ENCODE assay signal across 18 mouse cellular contexts in the genomic region with DNA sequence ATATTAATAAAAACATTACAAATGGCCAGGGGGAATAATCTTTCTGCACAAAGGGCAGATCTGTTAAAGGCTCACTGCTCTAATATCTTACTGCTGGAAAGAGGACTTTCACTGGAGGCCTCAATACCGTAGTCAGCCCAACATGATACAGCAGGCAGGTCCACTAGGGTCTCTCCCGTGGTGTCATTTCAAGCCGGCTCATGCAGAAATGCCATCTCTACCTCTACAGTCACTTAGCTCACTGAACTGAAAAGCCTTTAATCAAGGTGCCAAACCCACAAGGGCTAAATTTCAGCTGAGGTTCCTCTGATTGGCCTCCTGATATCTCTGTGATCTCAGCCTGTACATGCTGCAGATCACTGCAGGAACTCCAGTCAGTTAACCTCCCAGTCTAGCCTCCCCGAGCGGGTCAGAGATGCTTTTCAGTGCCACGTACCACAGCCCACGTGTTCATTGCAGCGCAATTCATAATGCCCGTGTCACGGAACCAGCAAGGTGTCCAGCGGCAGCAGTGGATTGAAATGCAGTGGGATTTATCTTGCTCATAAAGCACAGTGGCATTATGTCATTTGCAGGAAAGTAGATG.
"Had no signal": no experiment of that assay in that cellular context is flagged by ENCODE, and none has a peak within 500 bp of the region (broad histone marks: within the 10 kb centered on the region; RNA-seq: fewer than 3 reads in every experiment).

No protein-coding gene starts in this region.

- H3K27ac ChIP-seq: midbrain, embryonic 10.5 days; midbrain, embryonic 12.5 days; neural tube, embryonic 13.5 days; neural tube, embryonic 15.5 days had no signal

- H3K4me1 ChIP-seq: midbrain, embryonic 10.5 days; midbrain, embryonic 12.5 days; neural tube, embryonic 13.5 days; neural tube, embryonic 15.5 days had no signal

- H3K27me3 ChIP-seq: midbrain, embryonic 12.5 days; neural tube, embryonic 13.5 days; neural tube, embryonic 15.5 days had no signal

- H3K9me3 ChIP-seq: midbrain, embryonic 10.5 days; midbrain, embryonic 12.5 days; neural tube, embryonic 15.5 days had no signal

- H3K4me2 ChIP-seq: lung, embryonic 14.5 days; midbrain, embryonic 12.5 days; neural tube, embryonic 13.5 days; neural tube, embryonic 15.5 days had no signal

- H3K36me3 ChIP-seq: midbrain, embryonic 10.5 days; midbrain, embryonic 12.5 days; neural tube, embryonic 13.5 days; neural tube, embryonic 15.5 days had no signal

- H3K4me3 ChIP-seq: midbrain, embryonic 10.5 days; midbrain, embryonic 12.5 days; myocyte; neural tube, embryonic 13.5 days; neural tube, embryonic 15.5 days had no signal

- H3K9ac ChIP-seq: lung, embryonic 14.5 days; midbrain, embryonic 12.5 days; neural tube, embryonic 13.5 days; neural tube, embryonic 15.5 days had no signal

- ATAC-seq: midbrain, embryonic 16.5 days had no signal

- DNase-seq: lung, embryonic 14.5 days; lung, postnatal 10 days; lung, postnatal 4 days; midbrain, embryonic 14.5 days; retina, postnatal 1 day; right cerebral cortex, adult 18-20 months; right cerebral cortex, postnatal 25 days; right cerebral cortex, postnatal 4 days; spleen, adult 18-20 months; thymus, adult 18-20 months; thymus, postnatal 14 days; thymus, postnatal 36 days had no signal
